Mouse (Mus musculus): Measurements from ENCODE around the gene Zfp687.

Zfp687 gene

GRCm38 (mm10) chr3:94960322-94960721, 54.9 kb downstream of the Zfp687 start:
- no peak for DNase-seq (ENCODE audit: low spot score)

GRCm38 (mm10) chr3:94959871-94960270, 55.4 kb downstream of the Zfp687 start:
- no peak for DNase-seq (ENCODE audit: low spot score)

- no peak for DNase-seq (ENCODE audit: low spot score)
Observed at GRCm38 (mm10) chr3:94958295-94958694, 57.0 kb downstream of the Zfp687 start.
